Mouse (Mus musculus): Measurements from ENCODE around the gene Gadd45g. TPM values are rescaled to one million over a fixed set of nuclear protein-coding genes. Genes with fewer than 3 reads are reported as not detected.
A peak's percentile ranks its signal among the peaks of the same experiment; 100 is the strongest.

Gene Gadd45g
- 10 to 100 TPM; 11.6 to 13.3 TPM for total RNA-seq (2021)
- long read RNA-seq, experiment 1, transcript Gadd45g-201 (4 exons, 1,071 nt), result major isoform, 25 of 27 reads
- long read RNA-seq, experiment 1, partial matches to known transcripts, result 0 of 27 reads
- long read RNA-seq, experiment 1, other reads (novel, unspliced or antisense), result 2 of 27 reads
- long read RNA-seq, experiment 2, transcript Gadd45g-201 (4 exons, 1,071 nt), result major isoform, 25 of 31 reads
- long read RNA-seq, experiment 2, partial matches to known transcripts, result 3 of 31 reads
- long read RNA-seq, experiment 2, other reads (novel, unspliced or antisense), result 2 of 31 reads

GRCm38 (mm10) chr13:51846301-51846867, at the start of gene Gadd45g:
Gadd45g (plus strand) TSS chr13:51846678.
- DNase-seq (ENCODE audit: low spot score in 2 of 2), result peak; percentile 91 to 95

- no peak for DNase-seq (ENCODE audit: low spot score in 2 of 2)
These were observed 48.4 kb upstream of the Gadd45g start for GRCm38 (mm10) chr13:51797899-51798746.

GRCm38 (mm10) chr13:51799735-51800522, 46.5 kb upstream of the Gadd45g start:
- no peak for DNase-seq (ENCODE audit: low spot score in 2 of 2)

- no peak for DNase-seq (ENCODE audit: low spot score in 2 of 2)
These were observed 45.6 kb upstream of the Gadd45g start for GRCm38 (mm10) chr13:51800921-51801320.

- DNase-seq (ENCODE audit: low spot score in 2 of 2), result no peak
These were observed 40.8 kb upstream of the Gadd45g start for GRCm38 (mm10) chr13:51805634-51806033.

GRCm38 (mm10) chr13:51806220-51806619, 40.3 kb upstream of the Gadd45g start:
- no peak for DNase-seq (ENCODE audit: low spot score in 2 of 2)

GRCm38 (mm10) chr13:51808141-51808540, 38.3 kb upstream of the Gadd45g start:
- DNase-seq (ENCODE audit: low spot score in 2 of 2), result no peak

- no peak for DNase-seq (ENCODE audit: low spot score in 2 of 2)
These were observed 32.6 kb upstream of the Gadd45g start for GRCm38 (mm10) chr13:51813621-51814615.

GRCm38 (mm10) chr13:51814646-51815045, 31.8 kb upstream of the Gadd45g start:
- no peak for DNase-seq (ENCODE audit: low spot score in 2 of 2)

- DNase-seq (ENCODE audit: low spot score in 2 of 2), result no peak
These were observed 30.5 kb upstream of the Gadd45g start for GRCm38 (mm10) chr13:51815865-51816504.

- no peak for DNase-seq (ENCODE audit: low spot score in 2 of 2)
These were observed 29.9 kb upstream of the Gadd45g start for GRCm38 (mm10) chr13:51816559-51817041.

GRCm38 (mm10) chr13:51818170-51818943, 28.1 kb upstream of the Gadd45g start:
- no peak for DNase-seq (ENCODE audit: low spot score in 2 of 2)

- no peak for DNase-seq (ENCODE audit: low spot score in 2 of 2)
These were observed 27.5 kb upstream of the Gadd45g start for GRCm38 (mm10) chr13:51818944-51819326.

- DNase-seq (ENCODE audit: low spot score in 2 of 2), result no peak
These were observed 27.1 kb upstream of the Gadd45g start for GRCm38 (mm10) chr13:51819351-51819750.

GRCm38 (mm10) chr13:51821988-51822387, 24.5 kb upstream of the Gadd45g start:
- no peak for DNase-seq (ENCODE audit: low spot score in 2 of 2)

GRCm38 (mm10) chr13:51823822-51824495, 22.5 kb upstream of the Gadd45g start:
- no peak for DNase-seq (ENCODE audit: low spot score in 2 of 2)

GRCm38 (mm10) chr13:51830744-51831450, 15.6 kb upstream of the Gadd45g start:
- no peak for DNase-seq (ENCODE audit: low spot score in 2 of 2)

Measured in gastrocnemius, postnatal 4 days (tissue).